Mouse (Mus musculus) liver, embryonic 14.5 days (tissue): ENCODE data around the gene Ly6g5c. TPM values are rescaled to one million over a fixed set of nuclear protein-coding genes. Genes with fewer than 3 reads are reported as not detected.
A peak's percentile ranks its signal among the peaks of the same experiment; 100 is the strongest.

ENCODE experiments used
- ATAC-seq: fragments of 200-750 bp; cut with Nextera tagmentation; 2 replicates; pipeline ENCODE4 v1.8.0; 2017; ENCODE audit warnings: moderate number of reproducible peaks, mild to moderate bottlenecking, moderate library complexity; ENCODE audit not compliant: insufficient read depth
- DNase-seq, 3 experiments: peaks; one replicate each; pipeline ENCODE4 v3.0.0-alpha.2; 2012 to 2013; ENCODE audit warnings: low read depth in 3 of 3, low spot score in 3 of 3
- H3K27ac ChIP-seq: fragments of 300-500 bp; sonication (generic); 2 replicates; pipeline ENCODE4 v1.5.1; 2014; ENCODE audit warnings: moderate library complexity, mild to moderate bottlenecking, control low read depth, inconsistent platforms
- H3K27me3 ChIP-seq: fragments of 300-500 bp; sonication (generic); 2 replicates; pipeline ENCODE4 v1.6.1; 2014; ENCODE audit warnings: mild to moderate bottlenecking, low read length, moderate library complexity; ENCODE audit not compliant: control insufficient read depth, insufficient read depth
- H3K36me3 ChIP-seq: fragments of 300-500 bp; sonication (generic); replicated peaks from 2 replicates; pipeline ENCODE4 v1.6.1; 2014; ENCODE audit warnings: low read depth; ENCODE audit not compliant: control insufficient read depth, insufficient read depth
- H3K4me1 ChIP-seq, 2 experiments: fragments of 200-500 bp in 1 of 2; fragments of 300-500 bp in 1 of 2; sonication (generic) in 1 of 2; replicated peaks; 2 replicates each; pipeline ENCODE4 v1.6.1; 2012 to 2014; ENCODE audit warnings: antibody characterized with exemption in 1 of 2, inconsistent platforms in 1 of 2, low read length in 1 of 2; ENCODE audit not compliant: control insufficient read depth in 2 of 2, insufficient read depth in 2 of 2
- H3K4me2 ChIP-seq: fragments of 300-500 bp; sonication (generic); 2 replicates; pipeline ENCODE4 v1.6.1; 2014; ENCODE audit warnings: low read depth, mild to moderate bottlenecking, control low read depth, moderate library complexity
- H3K4me3 ChIP-seq, 2 experiments: fragments of 200-500 bp in 1 of 2; fragments of 300-500 bp in 1 of 2; sonication (generic) in 1 of 2; 2 replicates each; pipeline ENCODE4 v1.5.1; 2012 to 2014; ENCODE audit warnings: low read depth in 2 of 2, low read length in 2 of 2, mild to moderate bottlenecking in 2 of 2, control low read depth in 1 of 2, inconsistent platforms in 1 of 2, moderate library complexity in 1 of 2; ENCODE audit not compliant: insufficient read depth in 1 of 2
- H3K9ac ChIP-seq: fragments of 300-500 bp; sonication (generic); replicated peaks from 2 replicates; pipeline ENCODE4 v1.6.1; 2014; ENCODE audit warnings: mild to moderate bottlenecking, control low read depth, moderate library complexity
- H3K9me3 ChIP-seq: fragments of 300-500 bp; sonication (generic); 2 replicates; pipeline ENCODE4 v1.6.1; 2016; ENCODE audit warnings: low read length, mixed read lengths; ENCODE audit not compliant: control insufficient read depth
- CTCF ChIP-seq: IDR thresholded peaks from 2 replicates; pipeline ENCODE4 v1.5.1; 2016; ENCODE audit warnings: antibody characterized with exemption, low read depth, control low read depth
- EP300 ChIP-seq: IDR thresholded peaks from 2 replicates; pipeline ENCODE4 v1.6.1; 2016; ENCODE audit warnings: antibody characterized with exemption, low read depth
- WGBS: fragments of 180-500 bp; shearing (Covaris S2); extraction: QIAGEN DNeasy Blood & Tissue Kit; methylation state at CpG from one replicate; pipeline ENCODE4 v1.1.7; 2014; ENCODE audit not compliant: insufficient replicate concordance; 5-methylcytosine and 5-hydroxymethylcytosine counted together
- polyA plus RNA-seq, 2 experiments: library from polyadenylated mRNA; depleted of rRNA in 1 of 2; stranded (reverse) in 1 of 2; unstranded in 1 of 2; fragments of >200 nt; fragmentation: Nextera tagmentation in 1 of 2; extraction: Ambion mirVana in 1 of 2; gene quantifications; 2 replicates each; pipeline versions ENCODE4 v1.2.1 to v1.2.3; 2012 to 2014

Ly6g5c gene
- polyA plus RNA-seq, 2 experiments = not detected

- no peak for ATAC-seq
- H3K27ac ChIP-seq = no peak overlapping the region
- H3K4me1 ChIP-seq = peaks cover 16 to 32% of the 10 kb centered on the region in 2 experiments
- H3K4me2 ChIP-seq = peak overlapping the region; percentile 66
- no peak overlapping the region for H3K9ac ChIP-seq
- no peaks in the 10 kb centered on the region for H3K9me3 ChIP-seq
- H3K36me3 ChIP-seq = no peaks in the 10 kb centered on the region
- H3K4me3 ChIP-seq = no peak overlapping the region
- TF ChIP-seq CTCF (no peak), EP300 (no peak)
- 81% methylated on average over 4 of the region's 4 CpGs for WGBS
- DNase-seq = no peak
- H3K27me3 ChIP-seq = no peaks in the 10 kb centered on the region
Measured at GRCm38 (mm10) chr17:35080710-35081109, 27.4 kb upstream of the Ly6g5c start.

DNA sequence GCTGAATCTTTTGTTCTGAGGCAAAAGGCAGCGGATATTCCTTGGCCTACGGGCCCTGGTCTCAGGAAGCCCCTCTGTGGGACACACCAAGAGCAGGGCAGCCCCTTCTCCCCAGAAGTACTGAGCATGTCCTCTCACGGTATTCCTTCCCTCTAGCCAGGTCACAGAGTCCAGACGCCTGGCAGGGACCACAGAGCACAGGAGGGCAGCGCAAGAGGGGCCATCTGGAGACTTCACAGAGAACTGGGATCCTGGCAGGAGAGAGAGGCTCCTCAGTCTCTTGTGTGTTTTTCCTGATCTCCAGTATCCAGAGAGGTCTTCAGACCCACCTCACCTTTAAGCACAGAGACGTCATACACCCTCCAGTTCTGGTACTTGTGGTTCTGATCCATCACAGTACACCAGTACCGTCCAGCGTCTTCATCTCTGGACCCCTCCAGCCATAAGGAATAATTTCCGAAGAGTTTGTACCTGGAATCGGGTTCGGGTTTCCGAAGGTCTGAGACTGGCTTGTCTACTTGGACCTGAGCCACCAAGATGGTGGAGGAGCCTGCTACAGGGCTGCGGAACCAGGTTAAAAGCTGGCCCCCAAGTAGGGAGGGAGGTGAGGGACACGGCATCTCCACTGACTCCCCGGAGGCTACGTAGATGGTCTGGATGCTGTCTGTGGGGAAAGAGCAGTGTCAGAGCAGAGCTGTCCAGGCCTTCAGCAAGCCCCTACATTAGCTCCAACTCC, 25.1 kb upstream of the Ly6g5c start:
- Histone ChIP-seq H3K27ac (no peak overlapping the region), H3K9ac (no peak overlapping the region), H3K4me2 (no peak overlapping the region), H3K27me3 (no peaks in the 10 kb centered on the region), H3K4me1 (peaks cover 16 to 32% of the 10 kb centered on the region in 2 experiments), H3K9me3 (no peaks in the 10 kb centered on the region), H3K4me3 (no peak overlapping the region), H3K36me3 (no peaks in the 10 kb centered on the region)
- 82% methylated on average over 16 of the region's 16 CpGs for WGBS
- TF ChIP-seq EP300 (no peak), CTCF (no peak)
- DNase-seq (no peak), ATAC-seq (no peak)

GRCm38 (mm10) chr17:35083929-35084497, 24.1 kb upstream of the Ly6g5c start:
- ATAC-seq (no peak), DNase-seq (no peak)
- Histone ChIP-seq H3K27me3 (no peaks in the 10 kb centered on the region), H3K4me2 (no peak overlapping the region), H3K9ac (no peak overlapping the region), H3K9me3 (no peaks in the 10 kb centered on the region), H3K4me1 (peaks cover 16 to 30% of the 10 kb centered on the region in 2 experiments), H3K4me3 (no peak overlapping the region), H3K36me3 (no peaks in the 10 kb centered on the region), H3K27ac (no peak overlapping the region)
- WGBS = 52% methylated on average over 3 of the region's 3 CpGs
- no peak for TF ChIP-seq EP300
- no peak for TF ChIP-seq CTCF

DNA sequence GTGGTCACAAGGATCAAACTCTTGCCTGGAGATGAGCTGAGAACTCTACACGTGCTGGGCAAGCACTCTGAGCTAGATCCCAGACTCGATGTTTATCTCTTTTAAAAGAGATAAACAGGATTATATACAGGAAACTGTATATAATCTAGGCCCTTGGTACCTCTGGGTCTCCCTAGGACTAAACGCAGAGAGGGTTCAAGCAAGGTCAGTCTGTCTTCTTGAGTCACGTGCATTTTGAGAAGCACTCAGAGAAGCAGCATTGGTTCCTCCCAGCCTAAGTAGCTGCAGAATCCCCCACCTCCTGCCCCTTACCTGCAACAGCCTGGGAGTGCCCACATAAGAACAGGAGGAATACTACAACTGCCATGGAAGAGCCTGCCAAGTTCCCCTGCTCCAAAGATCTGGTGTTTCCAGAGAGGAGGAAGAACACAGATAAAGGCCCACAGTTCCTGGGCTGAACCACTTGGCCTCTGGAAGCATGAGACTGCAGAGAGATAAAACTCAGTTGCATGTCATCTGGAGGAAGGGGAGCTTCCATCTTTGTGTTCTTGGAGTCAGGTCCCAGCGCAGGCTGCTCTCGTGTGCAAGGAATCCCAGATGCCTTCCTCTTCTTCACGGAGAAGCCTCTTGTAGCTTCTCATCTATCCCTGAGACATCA, 22.7 kb upstream of the Ly6g5c start, which contains the start of gene Ly6g6f:
Ly6g6f (minus strand) TSS at position 403 of the 658 bp plus-strand sequence.
- TF ChIP-seq CTCF = no peak
- no peak for TF ChIP-seq EP300
- H3K27me3 ChIP-seq = no peaks in the 10 kb centered on the region
- H3K9ac ChIP-seq = no peak within 1 kb of the TSS
- DNase-seq = no peak
- H3K4me2 ChIP-seq = no peak within 1 kb of the TSS
- WGBS = 44% methylated on average over 7 of the region's 7 CpGs
- peaks cover 15 to 20% of the 10 kb centered on the region in 2 experiments for H3K4me1 ChIP-seq
- ATAC-seq = no peak
- no peaks in the 10 kb centered on the region for H3K36me3 ChIP-seq
- H3K9me3 ChIP-seq = no peaks in the 10 kb centered on the region
- peak within 1 kb of the TSS in 1 of 2 experiments; percentile 14; a peak in 1 of 4 replicates for H3K4me3 ChIP-seq
- no peak within 1 kb of the TSS for H3K27ac ChIP-seq

- Histone ChIP-seq H3K9me3 (no peaks in the 10 kb centered on the region), H3K4me1 (peaks cover 15 to 18% of the 10 kb centered on the region in 2 experiments), H3K27me3 (no peaks in the 10 kb centered on the region), H3K9ac (no peak overlapping the region), H3K36me3 (peaks cover 6% of the 10 kb centered on the region; the same call in 1 of the 2 replicates), H3K4me2 (no peak overlapping the region), H3K4me3 (no peak overlapping the region), H3K27ac (no peak overlapping the region)
- TF ChIP-seq CTCF (peak; percentile 39), EP300 (no peak)
- ATAC-seq (no peak), DNase-seq (no peak)
- WGBS = 34% methylated on average over 2 of the region's 2 CpGs
Measured at GRCm38 (mm10) chr17:35088151-35088550, 19.9 kb upstream of the Ly6g5c start.
